Mouse (Mus musculus): ENCODE data around the gene Cfap69. TPM values are rescaled to one million over a fixed set of nuclear protein-coding genes. Genes with fewer than 3 reads are reported as not detected.

Cfap69 gene
- polyA plus RNA-seq, 1 experiment: not detected

GRCm38 (mm10) chr5:5663057-5663456, 982 bp downstream of the Cfap69 start:
- Histone ChIP-seq H3K27me3 (replicated peaks) (peaks cover 26% of the 10 kb centered on the region), H3K4me3 (replicated peaks) (no peak overlapping the region)
- TF ChIP-seq FLI1 (IDR thresholded peaks at IDR 0.05; ENCODE audit: low read length) (no peak), GATA1 (IDR thresholded peaks at IDR 0.05; ENCODE audit: borderline replicate concordance, low read length) (no peak)

GRCm38 (mm10) chr5:5658680-5659079, 5.4 kb downstream of the Cfap69 start:
- no peak overlapping the region for H3K4me3 ChIP-seq (replicated peaks)

More at GRCm38 (mm10) chr5:5663057-5663456, 982 bp downstream of the Cfap69 start:
- Histone ChIP-seq H3K4me1 (peaks cover 8% of the 10 kb centered on the region), H3K36me3 (replicated peaks; ENCODE audit: low read length) (no peaks in the 10 kb centered on the region), H3K9me3 (no peaks in the 10 kb centered on the region)

GRCm38 (mm10) chr5:5657932-5658331, 6.1 kb downstream of the Cfap69 start:
- Histone ChIP-seq H3K27me3 (replicated peaks) (peaks cover 7% of the 10 kb centered on the region), H3K4me1 (no peaks in the 10 kb centered on the region), H3K4me3 (replicated peaks) (no peak overlapping the region), H3K9me3 (no peaks in the 10 kb centered on the region), H3K36me3 (replicated peaks; ENCODE audit: low read length) (no peaks in the 10 kb centered on the region)
- TF ChIP-seq GATA1 (IDR thresholded peaks at IDR 0.05; ENCODE audit: borderline replicate concordance, low read length): no peak

More at GRCm38 (mm10) chr5:5658680-5659079, 5.4 kb downstream of the Cfap69 start:
- no peak for TF ChIP-seq FLI1 (IDR thresholded peaks at IDR 0.05; ENCODE audit: low read length)
- no peak for TF ChIP-seq GATA1 (IDR thresholded peaks at IDR 0.05; ENCODE audit: borderline replicate concordance, low read length)
- H3K27me3 ChIP-seq (replicated peaks): peaks cover 15% of the 10 kb centered on the region
- no peaks in the 10 kb centered on the region for H3K36me3 ChIP-seq (replicated peaks; ENCODE audit: low read length)
- peaks cover 2% of the 10 kb centered on the region for H3K4me1 ChIP-seq
- no peaks in the 10 kb centered on the region for H3K9me3 ChIP-seq

- Histone ChIP-seq H3K4me1 (no peaks in the 10 kb centered on the region), H3K9me3 (no peaks in the 10 kb centered on the region), H3K27me3 (replicated peaks) (no peaks in the 10 kb centered on the region), H3K36me3 (replicated peaks; ENCODE audit: low read length) (no peaks in the 10 kb centered on the region), H3K4me3 (replicated peaks) (no peak overlapping the region)
- TF ChIP-seq FLI1 (IDR thresholded peaks at IDR 0.05; ENCODE audit: low read length) (no peak), GATA1 (IDR thresholded peaks at IDR 0.05; ENCODE audit: borderline replicate concordance, low read length) (no peak)
Measured at GRCm38 (mm10) chr5:5648817-5649569, 15.0 kb downstream of the Cfap69 start.

- no peaks in the 10 kb centered on the region for H3K9me3 ChIP-seq
- H3K27me3 ChIP-seq (replicated peaks): no peaks in the 10 kb centered on the region
- H3K4me3 ChIP-seq (replicated peaks): no peak overlapping the region
- no peak for TF ChIP-seq FLI1 (IDR thresholded peaks at IDR 0.05; ENCODE audit: low read length)
- no peak for TF ChIP-seq GATA1 (IDR thresholded peaks at IDR 0.05; ENCODE audit: borderline replicate concordance, low read length)
- no peaks in the 10 kb centered on the region for H3K4me1 ChIP-seq
- no peaks in the 10 kb centered on the region for H3K36me3 ChIP-seq (replicated peaks; ENCODE audit: low read length)
Measured at GRCm38 (mm10) chr5:5646173-5646572, 17.9 kb downstream of the Cfap69 start.

GRCm38 (mm10) chr5:5638496-5638895, 25.5 kb downstream of the Cfap69 start:
- TF ChIP-seq GATA1 (IDR thresholded peaks at IDR 0.05; ENCODE audit: borderline replicate concordance, low read length): no peak
- TF ChIP-seq FLI1 (IDR thresholded peaks at IDR 0.05; ENCODE audit: low read length): no peak
- Histone ChIP-seq H3K27me3 (replicated peaks) (no peaks in the 10 kb centered on the region), H3K9me3 (no peaks in the 10 kb centered on the region), H3K4me1 (no peaks in the 10 kb centered on the region), H3K36me3 (replicated peaks; ENCODE audit: low read length) (no peaks in the 10 kb centered on the region), H3K4me3 (replicated peaks) (no peak overlapping the region)

GRCm38 (mm10) chr5:5625491-5625890, 38.5 kb downstream of the Cfap69 start:
- Histone ChIP-seq H3K4me3 (replicated peaks) (no peak overlapping the region), H3K27me3 (replicated peaks) (no peaks in the 10 kb centered on the region), H3K4me1 (no peaks in the 10 kb centered on the region), H3K9me3 (no peaks in the 10 kb centered on the region), H3K36me3 (replicated peaks; ENCODE audit: low read length) (no peaks in the 10 kb centered on the region)
- TF ChIP-seq FLI1 (IDR thresholded peaks at IDR 0.05; ENCODE audit: low read length): no peak
- no peak for TF ChIP-seq GATA1 (IDR thresholded peaks at IDR 0.05; ENCODE audit: borderline replicate concordance, low read length)

- Histone ChIP-seq H3K36me3 (replicated peaks; ENCODE audit: low read length) (no peaks in the 10 kb centered on the region), H3K4me1 (no peaks in the 10 kb centered on the region), H3K27me3 (replicated peaks) (no peaks in the 10 kb centered on the region), H3K9me3 (no peaks in the 10 kb centered on the region), H3K4me3 (replicated peaks) (no peak overlapping the region)
- no peak for TF ChIP-seq GATA1 (IDR thresholded peaks at IDR 0.05; ENCODE audit: borderline replicate concordance, low read length)
- TF ChIP-seq FLI1 (IDR thresholded peaks at IDR 0.05; ENCODE audit: low read length): no peak
Measured at GRCm38 (mm10) chr5:5618329-5618728, 45.7 kb downstream of the Cfap69 start.

- TF ChIP-seq FLI1 (IDR thresholded peaks at IDR 0.05; ENCODE audit: low read length) (no peak), GATA1 (IDR thresholded peaks at IDR 0.05; ENCODE audit: borderline replicate concordance, low read length) (no peak)
- no peaks in the 10 kb centered on the region for H3K36me3 ChIP-seq (replicated peaks; ENCODE audit: low read length)
- H3K4me1 ChIP-seq: no peaks in the 10 kb centered on the region
- no peaks in the 10 kb centered on the region for H3K27me3 ChIP-seq (replicated peaks)
- H3K4me3 ChIP-seq (replicated peaks): no peak overlapping the region
- no peaks in the 10 kb centered on the region for H3K9me3 ChIP-seq
Measured at GRCm38 (mm10) chr5:5610540-5610939, 53.5 kb downstream of the Cfap69 start.

GRCm38 (mm10) chr5:5587686-5588085, 76.4 kb downstream of the Cfap69 start:
- H3K9me3 ChIP-seq: peaks cover 3% of the 10 kb centered on the region; the same call in 1 of the 2 replicates
- no peak for TF ChIP-seq FLI1 (IDR thresholded peaks at IDR 0.05; ENCODE audit: low read length)
- no peak for TF ChIP-seq GATA1 (IDR thresholded peaks at IDR 0.05; ENCODE audit: borderline replicate concordance, low read length)
- no peak overlapping the region for H3K4me3 ChIP-seq (replicated peaks)
- no peaks in the 10 kb centered on the region for H3K27me3 ChIP-seq (replicated peaks)
- H3K36me3 ChIP-seq (replicated peaks; ENCODE audit: low read length): no peaks in the 10 kb centered on the region
- H3K4me1 ChIP-seq: no peaks in the 10 kb centered on the region
